Mouse (Mus musculus) retina, postnatal 7 days (tissue): ENCODE measurements around the gene Cog6.
A peak's percentile ranks its signal among the peaks of the same experiment; 100 is the strongest.
"Not testable (repeated sequence)": the region's sequence is repeated elsewhere in the genome, so short reads cannot be mapped to it uniquely, and the experiment has no call there.

Source experiments
- DNase-seq: peaks from one replicate; pipeline ENCODE4 v3.0.0-alpha.2; 2012; ENCODE audit warnings: low read depth, low spot score

Gene Cog6

GRCm38 (mm10) chr3:53032432-53032831, 15.4 kb upstream of the Cog6 start:
- DNase-seq: no peak

GRCm38 (mm10) chr3:53031586-53031985, 14.5 kb upstream of the Cog6 start:
- DNase-seq: no peak

DNA sequence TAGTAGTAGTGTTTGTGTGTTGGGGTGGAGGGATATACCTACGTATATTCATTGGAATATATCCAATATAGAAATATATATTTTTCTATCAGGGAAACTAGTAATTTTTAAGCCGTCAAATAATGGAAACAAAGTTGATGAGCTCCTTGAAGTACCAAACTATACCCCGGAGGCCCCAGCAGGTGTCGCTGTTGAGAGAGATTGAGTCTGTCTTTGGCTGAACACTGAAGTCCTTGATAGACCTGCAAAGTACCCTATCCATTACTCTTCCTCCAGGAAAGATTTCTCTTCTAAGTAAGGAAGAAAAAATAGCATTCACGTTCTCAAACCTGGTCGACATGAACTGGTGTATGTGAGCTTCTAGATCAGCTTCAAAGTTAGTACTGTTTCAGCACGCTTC, 12.0 kb upstream of the Cog6 start:
- peak; percentile 55 for DNase-seq

GRCm38 (mm10) chr3:53027333-53027732, 10.3 kb upstream of the Cog6 start:
- DNase-seq: no peak

DNA sequence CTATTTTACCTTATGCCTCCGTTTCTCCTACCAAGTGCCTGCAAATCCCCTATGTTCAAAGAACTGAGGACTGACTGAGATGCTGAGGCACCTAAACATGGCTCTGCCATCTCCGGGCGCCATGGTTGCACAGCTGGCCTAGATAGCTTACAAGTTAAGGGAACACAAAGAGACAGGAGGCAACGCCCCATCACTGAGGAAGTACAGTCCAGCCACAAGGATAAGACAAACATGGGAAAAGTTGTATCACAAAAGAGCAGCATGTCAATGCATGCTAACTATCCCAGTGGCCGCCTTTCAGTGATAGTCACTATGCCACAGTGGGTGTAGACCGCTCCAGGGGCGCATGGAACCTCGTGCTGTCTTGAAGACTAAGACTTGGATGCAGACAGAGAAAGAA, 9.6 kb downstream of the Cog6 start:
- no peak for DNase-seq

DNA sequence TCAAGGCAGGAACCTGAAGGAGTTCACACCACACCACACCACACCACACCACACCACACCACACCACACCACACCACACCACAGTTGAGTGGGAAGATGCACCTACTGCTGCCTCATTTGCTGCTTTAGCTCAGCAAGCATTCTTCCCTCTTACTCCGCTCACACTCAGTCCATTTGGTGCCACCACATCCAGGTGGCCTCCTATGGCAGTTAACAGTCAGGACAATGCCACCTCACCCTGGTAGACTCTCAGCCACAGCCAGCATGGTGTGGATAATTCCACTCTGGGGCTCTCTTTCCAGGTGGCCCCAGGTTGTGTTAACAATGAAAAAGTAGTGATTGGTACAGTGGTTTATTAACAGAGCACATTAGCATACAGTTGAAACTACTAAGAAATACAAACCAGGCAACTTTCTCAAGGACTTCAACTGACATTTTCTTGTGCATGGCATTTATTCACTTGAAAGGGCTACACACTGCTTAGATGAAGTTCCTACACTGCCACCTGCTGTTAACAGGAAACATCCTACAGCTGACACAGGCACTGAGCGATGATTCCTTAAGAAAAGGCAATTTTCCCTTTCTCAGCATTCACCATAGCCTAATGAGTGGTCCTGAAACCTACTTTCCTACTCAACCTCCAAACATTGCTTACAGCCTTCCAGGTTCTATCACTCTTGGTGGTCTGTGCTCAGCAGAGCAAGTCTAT, 12.5 kb downstream of the Cog6 start:
- DNase-seq: no peak

- no peak for DNase-seq
Observed at GRCm38 (mm10) chr3:53002076-53002475, 15.0 kb downstream of the Cog6 start.

- no peak for DNase-seq
Observed at GRCm38 (mm10) chr3:52999996-53000395, 17.0 kb downstream of the Cog6 start.

DNA sequence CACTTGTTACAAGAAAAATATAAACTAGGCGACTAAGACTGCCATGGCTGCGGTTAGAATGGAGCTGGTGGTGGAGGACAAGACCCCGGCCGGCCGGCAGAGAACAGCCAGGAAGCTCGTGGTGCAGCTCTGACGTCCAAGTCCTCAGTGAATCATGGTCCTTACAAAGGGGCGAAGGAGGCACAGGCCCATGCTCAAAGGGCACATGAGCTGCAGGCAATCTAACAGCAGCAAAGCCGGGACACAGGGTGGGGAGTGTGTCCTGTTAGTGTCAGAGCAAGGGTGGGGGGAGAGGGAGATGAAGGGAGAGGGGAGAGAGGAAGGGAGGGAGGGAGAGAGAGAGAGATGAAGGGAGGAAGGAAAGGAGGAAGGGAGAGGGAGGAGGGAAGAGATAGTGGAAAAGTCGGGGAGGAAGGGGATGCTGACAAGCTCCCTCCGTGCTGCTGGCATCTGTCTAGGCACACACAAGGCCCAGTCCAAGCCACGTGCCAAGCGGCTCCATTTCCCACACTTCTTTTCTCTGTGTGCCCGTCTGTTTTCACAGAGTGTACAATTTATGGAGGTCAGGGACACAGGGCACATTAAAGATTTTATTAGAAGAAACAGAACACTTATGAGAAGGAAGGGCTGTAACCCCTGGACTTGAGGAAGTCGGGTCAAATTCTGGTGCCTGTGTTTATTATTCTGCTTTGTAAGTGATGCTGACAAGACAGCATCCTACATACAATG, 17.9 kb downstream of the Cog6 start:
- no peak for DNase-seq

DNA sequence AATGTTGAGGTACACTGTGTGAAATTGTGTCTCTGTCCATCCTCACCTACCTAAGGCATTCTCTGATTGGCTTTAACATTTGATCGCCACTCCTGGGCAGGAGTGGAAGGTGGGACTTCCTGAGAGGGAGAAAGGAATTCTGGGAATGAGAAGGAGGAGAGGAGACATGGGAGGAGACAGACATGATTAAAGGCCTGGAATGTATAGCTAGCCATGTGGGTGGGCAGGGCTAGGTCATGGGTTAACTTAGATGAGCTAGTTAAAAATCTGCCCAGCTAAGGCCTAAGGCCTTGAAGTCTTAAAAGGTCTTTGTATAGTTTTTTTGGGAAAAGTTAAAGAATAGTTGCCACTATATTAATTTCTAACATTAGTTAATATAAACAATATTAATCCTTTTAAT, 19.7 kb downstream of the Cog6 start:
- no peak for DNase-seq

- no peak for DNase-seq
Observed at GRCm38 (mm10) chr3:52996635-52997034, 20.4 kb downstream of the Cog6 start.

DNA sequence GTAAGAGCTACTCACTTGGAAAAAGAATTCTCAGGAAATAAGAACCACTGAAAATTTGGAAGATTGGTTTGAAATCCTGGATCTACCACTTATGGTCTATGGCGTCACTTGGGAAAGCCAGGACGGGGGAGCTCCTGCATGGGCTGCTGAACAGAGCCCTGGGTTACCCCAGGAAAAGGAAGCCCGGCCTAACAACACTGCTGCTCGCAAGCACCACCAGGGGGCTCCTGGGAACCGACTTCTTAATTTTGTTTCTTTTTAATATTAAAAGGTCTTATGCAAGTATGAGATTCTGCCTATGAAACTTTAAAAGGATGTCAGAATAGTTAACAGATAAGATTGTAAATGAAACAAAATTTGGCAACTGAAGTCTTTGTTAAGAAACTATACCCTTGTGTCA, 22.4 kb downstream of the Cog6 start:
- DNase-seq: no peak

DNA sequence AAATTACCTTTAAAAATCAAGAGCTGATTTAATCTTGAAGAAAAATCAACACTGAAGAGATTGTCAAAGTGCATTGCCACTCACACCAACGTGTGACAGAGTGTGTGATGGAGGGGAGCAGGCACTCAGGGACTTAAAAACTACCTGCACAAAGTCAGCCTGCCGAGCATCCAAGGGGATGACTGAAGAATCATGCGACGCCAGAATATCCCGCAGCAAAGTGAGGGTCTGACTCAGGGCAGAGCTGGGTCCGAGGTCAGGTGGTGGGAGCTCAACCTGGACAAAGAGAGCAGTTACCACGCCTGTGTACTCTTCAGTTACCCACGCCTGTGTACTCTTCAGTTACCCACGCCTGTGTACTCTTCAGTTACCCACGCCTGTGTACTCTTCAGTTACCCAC, 23.7 kb downstream of the Cog6 start:
- no peak for DNase-seq

- DNase-seq: no peak
Observed at GRCm38 (mm10) chr3:52990041-52990737, 26.8 kb downstream of the Cog6 start.

GRCm38 (mm10) chr3:52985508-52985941, 31.5 kb downstream of the Cog6 start:
- not testable (repeated sequence) for DNase-seq

- no peak for DNase-seq
Observed at GRCm38 (mm10) chr3:52983772-52984171, 33.3 kb downstream of the Cog6 start.

DNA sequence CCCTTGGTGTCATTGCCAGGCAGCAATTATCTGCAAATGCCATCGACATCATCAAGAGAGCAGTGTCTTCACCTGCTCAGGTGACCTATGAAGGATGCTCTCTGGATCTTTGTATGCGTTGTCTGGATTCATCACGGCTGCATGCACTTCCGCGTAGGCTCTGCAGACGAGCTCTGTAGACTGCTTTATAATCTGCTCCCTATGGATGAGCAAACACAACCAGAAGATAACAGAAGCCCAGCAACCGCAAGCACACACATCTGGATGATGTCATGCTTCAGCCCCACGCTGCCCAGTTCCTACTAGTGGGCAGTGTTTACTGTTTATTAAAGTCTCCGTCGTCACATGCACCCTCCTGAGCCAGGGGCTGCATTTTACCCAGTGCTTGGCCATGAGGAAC, 34.0 kb downstream of the Cog6 start:
- no peak for DNase-seq

DNA sequence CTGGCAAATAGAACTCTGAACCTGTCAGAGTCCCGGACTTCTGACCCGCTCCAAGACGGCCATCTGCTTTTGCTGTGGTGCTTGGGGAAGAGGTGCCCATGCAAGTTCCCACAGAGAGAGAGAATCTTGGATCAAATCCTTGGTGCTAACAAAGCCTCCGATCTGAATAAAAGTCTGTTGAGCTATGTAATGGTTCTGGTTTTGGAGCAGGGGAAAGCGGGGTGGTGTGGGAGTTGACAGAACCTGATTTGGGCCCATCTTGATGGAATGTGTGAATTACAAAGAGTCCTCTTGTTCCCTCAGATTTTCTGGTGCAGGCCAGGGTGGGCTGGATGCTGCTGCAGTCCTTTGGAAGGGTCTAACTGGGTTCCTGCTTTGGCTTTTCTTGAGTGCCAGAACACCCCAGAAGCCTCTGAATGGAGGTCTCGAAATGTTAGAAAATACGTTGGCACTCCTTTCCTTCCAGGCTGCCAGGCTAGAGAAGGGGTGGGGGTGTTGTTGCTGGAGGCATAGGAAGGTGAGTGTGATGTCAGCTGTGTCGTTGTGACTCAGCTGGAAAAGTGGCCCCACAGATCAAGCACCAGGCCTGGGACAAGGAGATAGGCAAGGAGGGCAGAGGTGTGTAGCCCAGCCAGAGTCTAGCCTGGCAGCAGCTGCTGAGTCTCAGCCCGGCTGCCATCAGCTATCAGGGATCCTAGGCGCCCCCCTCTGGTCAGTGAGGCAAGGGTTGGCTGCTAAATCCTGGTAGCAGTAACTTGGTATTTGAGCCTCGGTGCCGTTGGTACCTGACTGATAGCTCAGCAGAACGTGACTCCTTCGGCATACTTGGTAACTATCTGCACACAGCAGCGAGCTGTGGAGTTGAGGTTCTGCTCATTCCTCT, 42.1 kb downstream of the Cog6 start:
- peak; percentile 14 for DNase-seq

- DNase-seq: no peak
Observed at GRCm38 (mm10) chr3:52972916-52973315, 44.1 kb downstream of the Cog6 start.

DNA sequence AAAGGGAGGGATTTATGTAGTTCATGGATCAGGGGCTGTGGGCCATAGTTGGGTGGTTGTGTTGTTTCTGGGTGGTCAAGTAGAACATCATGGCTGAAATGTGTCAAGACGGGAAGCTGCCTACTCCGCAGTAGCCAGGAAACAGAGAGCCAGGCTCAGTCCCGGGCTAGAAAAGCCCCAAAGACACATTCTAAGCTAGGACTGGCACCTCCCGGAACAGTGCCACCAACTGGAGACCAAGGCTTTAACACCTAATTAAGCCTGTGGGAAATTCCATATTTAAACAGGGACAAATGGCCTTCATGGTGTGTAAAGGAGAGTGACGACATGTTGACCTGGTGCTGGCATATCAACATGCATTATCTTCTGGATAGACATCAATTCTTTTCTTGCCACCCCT, 50.0 kb downstream of the Cog6 start:
- no peak for DNase-seq

- no peak for DNase-seq
Observed at GRCm38 (mm10) chr3:52964206-52964605, 52.8 kb downstream of the Cog6 start.

DNA sequence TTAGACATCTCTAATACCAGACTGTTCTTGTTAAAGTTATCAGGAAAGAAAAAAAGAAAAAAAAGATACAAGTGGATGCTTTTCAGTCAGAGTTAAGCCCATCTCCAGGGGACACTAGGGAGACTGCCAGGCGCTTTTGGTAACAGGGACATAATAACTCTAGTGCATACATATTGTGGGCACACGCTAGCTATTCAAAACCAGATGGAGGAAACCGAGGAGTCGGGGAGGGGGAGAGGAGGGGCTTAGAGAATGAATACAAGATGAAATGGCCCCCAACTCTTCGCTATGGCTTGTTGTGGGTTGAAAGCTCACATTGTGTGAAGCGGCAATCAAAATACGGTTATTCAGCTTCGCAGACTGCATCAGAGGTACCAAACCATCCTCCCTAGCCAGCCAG, 53.6 kb downstream of the Cog6 start:
- DNase-seq: no peak
